Mouse (Mus musculus) E14TG2a.4 (cell line): Measurements from ENCODE around the gene Rrad.

Experiments
- H3K27me3 ChIP-seq: 2 replicates; pipeline ENCODE4 v1.6.1; 2014; ENCODE audit warnings: low read length, control low read depth; ENCODE audit not compliant: insufficient read depth
- H3K36me3 ChIP-seq: 2 replicates; pipeline ENCODE4 v1.6.1; 2014; ENCODE audit warnings: low read length, control low read depth; ENCODE audit not compliant: insufficient read depth
- H3K4me1 ChIP-seq: replicated peaks from 2 replicates; pipeline ENCODE4 v1.6.1; 2014; ENCODE audit warnings: low read depth, low read length, control low read depth
- H3K4me3 ChIP-seq: replicated peaks from 2 replicates; pipeline ENCODE4 v1.5.1; 2014; ENCODE audit warnings: mild to moderate bottlenecking, low read length
- H3K9me3 ChIP-seq: 2 replicates; pipeline ENCODE4 v1.6.1; 2014; ENCODE audit warnings: low read length, control low read depth
- CTCF ChIP-seq: conservative IDR thresholded peaks from 2 replicates; pipeline ENCODE4 v1.5.1; 2014; ENCODE audit warnings: low read length
- NANOG ChIP-seq: IDR thresholded peaks from 2 replicates; pipeline ENCODE4 v1.6.1; 2014; ENCODE audit warnings: borderline replicate concordance, low read length, mixed read lengths
- POU5F1 ChIP-seq: IDR thresholded peaks from 2 replicates; pipeline ENCODE4 v1.6.1; 2014; ENCODE audit warnings: low read length, borderline replicate concordance

The Rrad gene

GRCm38 (mm10) chr8:104594611-104595362 lies 36.3 kb downstream of the Rrad start:
- peaks cover 47% of the 10 kb centered on the region for H3K36me3 ChIP-seq
- H3K27me3 ChIP-seq = peaks cover 5% of the 10 kb centered on the region; the same call in 1 of the 2 replicates
- peaks cover 55% of the 10 kb centered on the region for H3K4me1 ChIP-seq
- TF ChIP-seq CTCF (no peak), POU5F1 (no peak), NANOG (no peak)
- no peaks in the 10 kb centered on the region for H3K9me3 ChIP-seq
- 0 out of 2 replicates have a peak overlapping the region, but pooled peaks have one; percentile 7 for H3K4me3 ChIP-seq

- Histone ChIP-seq H3K36me3 (peaks cover 47% of the 10 kb centered on the region), H3K4me1 (peaks cover 55% of the 10 kb centered on the region), H3K27me3 (peaks cover 5% of the 10 kb centered on the region; the same call in 1 of the 2 replicates), H3K4me3 (0 out of 2 replicates have a peak overlapping the region, but pooled peaks have one; percentile 7), H3K9me3 (no peaks in the 10 kb centered on the region)
- no peak for TF ChIP-seq POU5F1
- TF ChIP-seq NANOG = no peak
- no peak for TF ChIP-seq CTCF
Observed at GRCm38 (mm10) chr8:104593536-104594325, 37.4 kb downstream of the Rrad start.

GRCm38 (mm10) chr8:104592566-104592965 lies 38.6 kb downstream of the Rrad start:
- Histone ChIP-seq H3K36me3 (peaks cover 41% of the 10 kb centered on the region), H3K4me3 (peak overlapping the region; percentile 88; the same call in 1 of the 2 replicates), H3K27me3 (peaks cover 5% of the 10 kb centered on the region; the same call in 1 of the 2 replicates), H3K4me1 (peaks cover 52% of the 10 kb centered on the region), H3K9me3 (no peaks in the 10 kb centered on the region)
- no peak for TF ChIP-seq CTCF
- no peak for TF ChIP-seq POU5F1
- no peak for TF ChIP-seq NANOG

- Histone ChIP-seq H3K9me3 (no peaks in the 10 kb centered on the region), H3K27me3 (peaks cover 5% of the 10 kb centered on the region; the same call in 1 of the 2 replicates), H3K36me3 (peaks cover 35% of the 10 kb centered on the region), H3K4me3 (peak overlapping the region; percentile 88), H3K4me1 (peaks cover 52% of the 10 kb centered on the region)
- TF ChIP-seq POU5F1 (no peak), NANOG (no peak), CTCF (no peak)
Observed at GRCm38 (mm10) chr8:104591856-104592255, 39.3 kb downstream of the Rrad start.

- peak within 1 kb of the TSS; percentile 88 for H3K4me3 ChIP-seq
- no peaks in the 10 kb centered on the region for H3K9me3 ChIP-seq
- H3K36me3 ChIP-seq = peaks cover 29% of the 10 kb centered on the region
- no peak for TF ChIP-seq POU5F1
- no peak for TF ChIP-seq NANOG
- TF ChIP-seq CTCF = no peak
- peaks cover 49% of the 10 kb centered on the region for H3K4me1 ChIP-seq
- H3K27me3 ChIP-seq = peaks cover 5% of the 10 kb centered on the region; the same call in 1 of the 2 replicates
Observed at GRCm38 (mm10) chr8:104591133-104591834, 39.8 kb downstream of the Rrad start, which contains the start of gene Pdp2. Gene Pdp2 (plus strand): TSS chr8:104591451.

GRCm38 (mm10) chr8:104590284-104590683 lies 40.8 kb downstream of the Rrad start:
- H3K4me3 ChIP-seq = no peak overlapping the region
- TF ChIP-seq POU5F1 (no peak), CTCF (no peak), NANOG (no peak)

GRCm38 (mm10) chr8:104584522-104584921 lies 46.6 kb downstream of the Rrad start:
- no peaks in the 10 kb centered on the region for H3K36me3 ChIP-seq
- TF ChIP-seq CTCF = no peak
- TF ChIP-seq NANOG = no peak
- TF ChIP-seq POU5F1 = no peak

More at GRCm38 (mm10) chr8:104590284-104590683, 40.8 kb downstream of the Rrad start:
- H3K9me3 ChIP-seq = no peaks in the 10 kb centered on the region
- H3K27me3 ChIP-seq = peaks cover 5% of the 10 kb centered on the region; the same call in 1 of the 2 replicates
- H3K36me3 ChIP-seq = peaks cover 20% of the 10 kb centered on the region
- peaks cover 42% of the 10 kb centered on the region for H3K4me1 ChIP-seq

More at GRCm38 (mm10) chr8:104584522-104584921, 46.6 kb downstream of the Rrad start:
- Histone ChIP-seq H3K27me3 (no peaks in the 10 kb centered on the region), H3K9me3 (0 out of 2 replicates have a peak, but pooled peaks cover 8% of the 10 kb centered on the region), H3K4me3 (no peak overlapping the region), H3K4me1 (no peaks in the 10 kb centered on the region; the same call in 1 of the 2 replicates)
